Mouse (Mus musculus): Measurements from ENCODE around the gene Sumf1.

The Sumf1 gene

GRCm38 (mm10) chr6:108184847-108185684 lies at the start of gene Sumf1:
Gene Sumf1 (minus strand): TSS chr6:108185582.
- DNase-seq (ENCODE audit: low spot score in 2 of 2), result peak; percentile 82 to 86

DNA sequence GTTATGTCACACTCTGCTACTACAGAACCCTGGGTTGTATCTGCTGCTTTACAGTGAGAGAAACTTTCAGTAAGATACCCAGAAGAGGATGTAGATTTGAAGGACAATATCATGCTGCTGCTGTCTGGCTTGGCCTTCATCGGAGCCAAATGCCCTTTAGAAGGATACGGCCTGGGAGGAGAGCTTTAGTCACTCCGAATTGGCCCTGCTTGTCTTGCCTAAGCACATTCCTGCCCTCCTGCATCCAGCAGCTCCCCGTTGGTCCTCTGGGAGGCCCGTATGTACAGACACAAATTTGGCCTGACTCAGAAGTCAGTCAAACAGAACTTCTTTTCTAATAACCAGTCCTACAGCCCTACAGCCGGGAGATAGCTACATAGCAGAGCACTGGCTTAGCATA lies 49.2 kb upstream of the Sumf1 start:
- no peak for DNase-seq (ENCODE audit: low spot score in 2 of 2)

- DNase-seq (ENCODE audit: low spot score in 2 of 2), result no peak
Measured at GRCm38 (mm10) chr6:108233070-108233469, 47.7 kb upstream of the Sumf1 start.

GRCm38 (mm10) chr6:108231892-108232710 lies 46.7 kb upstream of the Sumf1 start:
- no peak for DNase-seq (ENCODE audit: low spot score in 2 of 2)

DNA sequence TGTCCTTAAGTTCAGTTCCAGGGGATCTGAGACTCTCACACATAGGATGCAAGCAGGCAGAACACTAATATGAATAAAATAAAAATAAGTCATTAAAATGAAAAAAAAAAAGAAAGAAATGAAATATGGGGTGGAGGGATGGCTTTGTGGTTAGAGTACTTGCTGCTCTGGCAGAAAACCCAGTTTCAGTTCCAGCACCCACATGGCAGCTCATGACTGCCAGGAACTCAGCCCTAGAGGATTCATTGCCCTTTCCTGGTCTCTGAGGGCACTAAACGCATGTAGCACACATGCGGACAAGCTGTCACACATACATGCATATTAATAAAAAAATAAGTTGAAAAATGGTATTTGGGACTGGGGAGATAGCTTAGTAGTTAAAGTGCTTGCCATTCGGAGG lies 45.2 kb upstream of the Sumf1 start:
- DNase-seq (ENCODE audit: low spot score in 2 of 2), result no peak

- DNase-seq (ENCODE audit: low spot score in 2 of 2), result no peak
Measured at GRCm38 (mm10) chr6:108228601-108229000, 43.2 kb upstream of the Sumf1 start.

- no peak for DNase-seq (ENCODE audit: low spot score in 2 of 2)
Measured at GRCm38 (mm10) chr6:108228048-108228447, 42.7 kb upstream of the Sumf1 start.

GRCm38 (mm10) chr6:108227461-108227860 lies 42.1 kb upstream of the Sumf1 start:
- no peak for DNase-seq (ENCODE audit: low spot score in 2 of 2)

- no peak for DNase-seq (ENCODE audit: low spot score in 2 of 2)
Measured at GRCm38 (mm10) chr6:108226230-108226629, 40.8 kb upstream of the Sumf1 start.

DNA sequence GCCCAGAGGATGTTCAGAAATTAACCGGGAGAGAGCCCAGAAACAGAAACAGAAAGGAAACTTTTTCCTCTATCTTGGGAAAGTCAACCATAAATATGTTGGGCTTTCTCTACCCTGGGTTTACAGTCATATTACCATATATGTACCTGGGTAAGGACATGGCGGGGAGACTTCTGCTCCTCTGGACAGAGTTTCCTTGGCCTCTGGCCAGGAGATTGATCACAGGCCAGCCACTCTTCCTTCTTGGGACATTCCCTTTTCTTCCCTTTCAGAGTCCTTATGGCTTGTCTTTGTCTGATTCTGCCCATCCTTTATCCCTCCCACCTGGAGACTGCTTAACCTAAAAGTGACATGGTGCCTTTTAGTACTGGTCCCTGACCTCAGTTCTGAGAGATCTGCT lies 39.6 kb upstream of the Sumf1 start:
- no peak for DNase-seq (ENCODE audit: low spot score in 2 of 2)

GRCm38 (mm10) chr6:108224361-108224760 lies 39.0 kb upstream of the Sumf1 start:
- DNase-seq (ENCODE audit: low spot score in 2 of 2), result no peak

GRCm38 (mm10) chr6:108222875-108223274 lies 37.5 kb upstream of the Sumf1 start:
- DNase-seq (ENCODE audit: low spot score in 2 of 2), result no peak

- no peak for DNase-seq (ENCODE audit: low spot score in 2 of 2)
Measured at GRCm38 (mm10) chr6:108222435-108222834, 37.1 kb upstream of the Sumf1 start.

GRCm38 (mm10) chr6:108217987-108218386 lies 32.6 kb upstream of the Sumf1 start:
- DNase-seq (ENCODE audit: low spot score in 2 of 2), result no peak

DNA sequence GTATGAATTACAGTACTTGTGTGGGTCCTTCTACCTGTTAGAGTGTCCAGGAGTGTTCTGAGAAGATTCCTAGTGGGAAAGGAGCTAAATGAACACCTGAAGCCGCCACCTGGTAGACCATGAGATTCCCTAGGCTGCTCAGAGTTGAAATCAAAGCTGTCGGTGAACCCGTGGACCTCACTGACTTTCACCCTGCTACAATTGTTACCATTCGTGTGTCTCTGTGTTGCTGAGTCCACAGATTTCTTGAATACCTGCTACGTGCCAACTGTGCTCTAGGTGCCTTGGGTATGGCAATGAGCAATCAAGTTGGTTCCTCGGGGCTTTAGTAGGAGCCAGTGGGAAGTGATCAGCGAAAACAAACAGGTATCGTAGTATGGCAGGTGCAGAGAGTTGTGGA lies 31.4 kb upstream of the Sumf1 start:
- no peak for DNase-seq (ENCODE audit: low spot score in 2 of 2)

DNA sequence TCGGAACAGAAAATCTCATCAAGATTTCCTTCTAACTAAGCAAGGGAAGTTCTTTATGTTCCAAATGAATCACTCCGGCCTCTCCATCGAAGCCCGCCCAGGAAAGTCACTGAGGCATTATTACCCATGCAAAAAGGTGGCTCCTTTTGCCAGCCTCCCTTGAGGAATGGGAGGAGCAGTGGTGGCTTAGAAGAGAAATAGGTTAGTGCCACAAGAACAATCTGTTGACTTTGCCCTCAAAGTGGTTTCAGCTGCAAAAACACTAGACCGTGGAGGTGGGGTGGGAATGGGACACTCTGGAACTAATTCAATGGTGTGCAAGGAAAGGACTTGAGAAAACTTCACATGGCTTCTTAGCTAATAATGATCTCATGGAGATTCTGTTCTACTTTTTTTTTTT lies 30.7 kb upstream of the Sumf1 start:
- no peak for DNase-seq (ENCODE audit: low spot score in 2 of 2)

DNA sequence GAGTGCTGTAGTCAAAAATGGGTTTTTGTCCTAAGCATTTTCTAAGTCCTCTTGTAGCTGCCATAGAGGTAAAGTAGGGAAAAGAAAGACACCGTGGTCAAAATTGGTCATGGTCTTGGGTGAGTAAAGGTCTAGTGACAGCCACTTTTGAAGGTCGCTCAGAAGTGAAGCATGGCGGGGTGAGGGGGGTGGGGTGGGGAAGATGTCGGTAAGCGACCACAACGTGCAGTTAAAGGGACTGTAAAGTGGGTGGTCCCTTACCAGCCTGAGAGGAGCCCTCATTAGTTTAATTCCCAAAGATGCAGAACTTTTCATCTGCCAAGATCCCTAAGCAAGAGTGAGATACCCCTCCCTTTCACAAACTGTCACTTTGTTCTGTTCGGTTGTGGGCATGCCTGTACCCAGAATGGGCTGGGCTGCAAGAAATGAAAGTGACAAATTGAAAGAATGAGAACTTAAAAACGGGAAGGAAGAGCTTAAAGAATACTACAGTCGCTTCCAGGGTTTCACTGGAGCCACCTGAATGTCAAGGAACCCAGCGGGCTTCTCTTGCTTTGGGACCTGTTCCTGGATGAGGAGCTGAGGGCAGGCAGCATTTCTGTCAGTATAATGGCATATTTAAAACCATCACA lies 29.0 kb upstream of the Sumf1 start:
- no peak for DNase-seq (ENCODE audit: low spot score in 2 of 2)

DNA sequence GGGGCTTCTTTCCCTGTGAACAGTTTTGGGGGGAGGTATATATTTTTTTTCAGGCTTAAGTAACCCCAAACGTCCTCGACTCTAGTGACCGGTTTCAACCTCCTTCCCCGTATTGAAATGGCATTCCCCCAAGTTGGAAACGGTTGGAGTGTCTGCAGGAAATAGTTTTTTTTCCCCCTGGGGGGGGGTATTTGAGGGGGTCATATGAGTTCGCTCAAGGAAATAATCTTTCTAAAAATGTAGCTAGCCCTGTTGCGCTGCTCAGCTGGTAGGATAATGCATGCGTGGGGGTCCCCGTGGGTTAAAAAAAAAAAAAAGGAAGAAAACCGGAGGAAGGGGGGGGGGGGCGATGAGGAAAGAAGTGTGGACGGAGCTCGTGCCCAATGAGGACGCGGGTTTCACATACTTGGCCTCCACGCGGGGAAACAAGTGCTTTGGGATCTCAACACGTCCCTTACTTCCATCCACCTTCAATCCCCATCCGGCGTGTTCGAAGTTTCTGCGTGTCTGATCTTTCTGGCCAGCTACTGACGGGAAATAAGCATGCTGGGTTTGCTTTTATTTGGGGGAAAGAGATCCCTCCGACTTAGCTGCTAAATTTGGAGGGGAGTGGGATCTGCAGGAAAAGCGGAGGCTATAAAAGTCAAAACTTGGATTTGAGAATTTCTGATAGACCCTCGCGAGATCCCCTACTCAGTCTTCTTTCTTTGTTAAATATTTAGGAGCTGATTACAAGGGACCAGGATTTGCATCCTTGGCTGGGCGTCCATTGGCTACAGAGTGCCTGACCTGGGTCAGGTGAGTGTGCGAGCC lies 28.3 kb upstream of the Sumf1 start:
- peak in 1 of 2 experiments; percentile 22 for DNase-seq (ENCODE audit: low spot score in 2 of 2)

GRCm38 (mm10) chr6:108212881-108213295 lies 27.5 kb upstream of the Sumf1 start, which contains the start of gene Itpr1:
Gene Itpr1 (plus strand): TSS chr6:108213096.
- DNase-seq (ENCODE audit: low spot score in 2 of 2), result peak; percentile 97 to 98

DNA sequence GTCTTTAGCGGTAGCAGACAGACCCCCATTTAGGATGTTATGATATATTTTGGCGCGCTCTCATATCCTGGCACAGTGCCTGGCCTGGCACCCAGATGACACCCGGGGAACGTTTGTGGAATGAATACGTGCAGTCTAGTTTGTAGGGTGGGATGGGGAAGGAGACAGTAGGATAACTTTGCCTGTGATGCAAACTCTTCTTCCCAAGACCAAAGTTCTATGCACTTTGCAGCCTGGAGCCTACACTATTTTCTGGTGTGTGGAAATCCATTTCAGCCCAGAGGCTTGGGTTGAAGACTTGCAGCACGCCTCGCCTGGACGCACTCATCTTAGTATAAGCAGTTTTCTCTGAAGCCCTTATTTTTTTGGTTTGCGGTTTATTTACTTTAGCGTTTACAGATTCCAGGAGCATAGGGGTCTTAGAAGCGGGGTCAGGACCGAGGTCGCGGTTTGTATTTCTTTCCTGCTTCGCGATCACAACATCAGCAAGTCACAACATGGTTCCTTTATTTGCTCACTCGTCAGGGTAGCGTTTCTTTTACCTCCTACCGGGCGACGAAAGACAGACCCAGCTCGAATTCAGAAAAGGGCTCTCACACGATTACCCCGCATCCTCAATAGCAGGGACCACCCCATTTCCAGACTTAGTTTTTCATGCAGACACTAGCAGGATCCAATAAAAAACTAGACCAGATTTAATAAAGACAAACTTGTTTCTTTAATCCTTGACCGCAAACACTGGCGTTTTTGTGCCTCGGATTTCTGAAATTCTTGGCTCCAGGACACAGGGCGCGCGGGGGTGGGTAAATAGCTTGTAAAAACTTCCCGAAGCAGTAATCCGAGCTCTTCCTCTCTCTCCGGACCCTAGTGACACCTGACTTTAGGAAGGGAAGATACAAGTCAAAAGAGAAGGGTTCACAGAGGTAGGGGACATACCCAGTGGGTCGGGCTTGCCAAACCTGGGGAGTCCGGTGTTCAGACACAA lies 26.8 kb upstream of the Sumf1 start:
- peak in 1 of 2 experiments; percentile 23 for DNase-seq (ENCODE audit: low spot score in 2 of 2)
